Mouse (Mus musculus): Measurements from ENCODE around the gene Psmb7. TPM values are rescaled to one million over a fixed set of nuclear protein-coding genes. Genes with fewer than 3 reads are reported as not detected.

Gene Psmb7
- polyA plus RNA-seq, 1 experiment from 2014 or later, result 272 TPM

- no peak overlapping the region for H3K9ac ChIP-seq
- no peak overlapping the region for H3K4me2 ChIP-seq (replicated peaks)
- H3K4me3 ChIP-seq, result no peak overlapping the region
- H3K27me3 ChIP-seq, result no peaks in the 10 kb centered on the region
- H3K27ac ChIP-seq, result no peak overlapping the region
- no peaks in the 10 kb centered on the region for H3K4me1 ChIP-seq
- ATAC-seq (ENCODE audit: low FRiP score), result no peak
- peaks cover 75% of the 10 kb centered on the region for H3K36me3 ChIP-seq
- no peaks in the 10 kb centered on the region for H3K9me3 ChIP-seq (replicated peaks)
- WGBS, result 84% methylated on average over 2 of the region's 2 CpGs
Observed at GRCm38 (mm10) chr2:38630574-38630973, 13.3 kb downstream of the Psmb7 start.

- Histone ChIP-seq H3K4me3 (no peak overlapping the region), H3K27me3 (no peaks in the 10 kb centered on the region), H3K4me2 (replicated peaks) (no peak overlapping the region), H3K27ac (no peak overlapping the region), H3K36me3 (peaks cover 64% of the 10 kb centered on the region), H3K9me3 (replicated peaks) (no peaks in the 10 kb centered on the region), H3K9ac (0 out of 2 replicates have a peak overlapping the region, but pooled peaks have one; percentile 27), H3K4me1 (no peaks in the 10 kb centered on the region)
- WGBS, result 97% methylated on average over 3 of the region's 3 CpGs
- ATAC-seq (ENCODE audit: low FRiP score), result no peak
Observed at GRCm38 (mm10) chr2:38629451-38629850, 14.4 kb downstream of the Psmb7 start.

- Histone ChIP-seq H3K4me1 (no peaks in the 10 kb centered on the region), H3K36me3 (peaks cover 57% of the 10 kb centered on the region), H3K4me2 (replicated peaks) (no peak overlapping the region), H3K9me3 (replicated peaks) (no peaks in the 10 kb centered on the region), H3K27me3 (no peaks in the 10 kb centered on the region), H3K4me3 (no peak overlapping the region), H3K9ac (no peak overlapping the region), H3K27ac (no peak overlapping the region)
- 94% methylated on average over 4 of the region's 4 CpGs for WGBS
- no peak for ATAC-seq (ENCODE audit: low FRiP score)
Observed at GRCm38 (mm10) chr2:38628801-38629200, 15.1 kb downstream of the Psmb7 start.

GRCm38 (mm10) chr2:38623821-38624590, 19.9 kb downstream of the Psmb7 start:
- H3K4me1 ChIP-seq, result peaks cover 21% of the 10 kb centered on the region
- 94% methylated on average over 8 of the region's 8 CpGs for WGBS
- no peak overlapping the region for H3K9ac ChIP-seq
- no peak overlapping the region for H3K4me2 ChIP-seq (replicated peaks)
- no peaks in the 10 kb centered on the region for H3K9me3 ChIP-seq (replicated peaks)
- H3K4me3 ChIP-seq, result no peak overlapping the region
- ATAC-seq (ENCODE audit: low FRiP score), result no peak
- no peaks in the 10 kb centered on the region for H3K27me3 ChIP-seq
- H3K36me3 ChIP-seq, result peaks cover 15% of the 10 kb centered on the region
- H3K27ac ChIP-seq, result no peak overlapping the region

- peaks cover 9% of the 10 kb centered on the region for H3K36me3 ChIP-seq
- no peak for ATAC-seq (ENCODE audit: low FRiP score)
- no peak overlapping the region for H3K4me3 ChIP-seq
- no peaks in the 10 kb centered on the region for H3K27me3 ChIP-seq
- H3K4me1 ChIP-seq, result peaks cover 21% of the 10 kb centered on the region
- 94% methylated on average over 3 of the region's 3 CpGs for WGBS
- H3K9ac ChIP-seq, result no peak overlapping the region
- H3K4me2 ChIP-seq (replicated peaks), result no peak overlapping the region
- no peaks in the 10 kb centered on the region for H3K9me3 ChIP-seq (replicated peaks)
- no peak overlapping the region for H3K27ac ChIP-seq
Observed at GRCm38 (mm10) chr2:38623411-38623810, 20.5 kb downstream of the Psmb7 start.

GRCm38 (mm10) chr2:38621610-38622021, 22.3 kb downstream of the Psmb7 start:
- Histone ChIP-seq H3K36me3 (peaks cover 7% of the 10 kb centered on the region; the same call in 1 of the 2 replicates), H3K27ac (peak overlapping the region; percentile 86), H3K9me3 (replicated peaks) (no peaks in the 10 kb centered on the region), H3K4me1 (peaks cover 25% of the 10 kb centered on the region), H3K9ac (no peak overlapping the region), H3K27me3 (no peaks in the 10 kb centered on the region), H3K4me3 (no peak overlapping the region), H3K4me2 (replicated peaks) (no peak overlapping the region)
- ATAC-seq (ENCODE audit: low FRiP score), result peak; percentile 92
- WGBS, result 45% methylated on average over 6 of the region's 6 CpGs

- ATAC-seq (ENCODE audit: low FRiP score), result peak; percentile 33; the same call in 1 of the 2 replicates
- Histone ChIP-seq H3K27ac (peak overlapping the region; percentile 86), H3K9me3 (replicated peaks) (no peaks in the 10 kb centered on the region), H3K4me3 (no peak overlapping the region), H3K4me1 (peaks cover 31% of the 10 kb centered on the region), H3K9ac (no peak overlapping the region), H3K36me3 (peaks cover 3% of the 10 kb centered on the region; the same call in 1 of the 2 replicates), H3K27me3 (no peaks in the 10 kb centered on the region), H3K4me2 (replicated peaks) (no peak overlapping the region)
- 83% methylated on average over 4 of the region's 4 CpGs for WGBS
Observed at GRCm38 (mm10) chr2:38621076-38621475, 22.8 kb downstream of the Psmb7 start.

GRCm38 (mm10) chr2:38619777-38620176, 24.1 kb downstream of the Psmb7 start:
- Histone ChIP-seq H3K36me3 (peaks cover 3% of the 10 kb centered on the region; the same call in 1 of the 2 replicates), H3K27ac (no peak overlapping the region), H3K27me3 (no peaks in the 10 kb centered on the region), H3K4me2 (replicated peaks) (no peak overlapping the region), H3K9ac (no peak overlapping the region), H3K9me3 (replicated peaks) (no peaks in the 10 kb centered on the region), H3K4me3 (no peak overlapping the region), H3K4me1 (peaks cover 44% of the 10 kb centered on the region)
- no peak for ATAC-seq (ENCODE audit: low FRiP score)
- 94% methylated on average over 4 of the region's 4 CpGs for WGBS

GRCm38 (mm10) chr2:38616956-38617872, 26.7 kb downstream of the Psmb7 start:
- Histone ChIP-seq H3K4me1 (peaks cover 42% of the 10 kb centered on the region), H3K4me2 (replicated peaks) (no peak overlapping the region), H3K9ac (no peak overlapping the region), H3K36me3 (peaks cover 8% of the 10 kb centered on the region), H3K27me3 (no peaks in the 10 kb centered on the region), H3K9me3 (replicated peaks) (no peaks in the 10 kb centered on the region), H3K27ac (no peak overlapping the region), H3K4me3 (no peak overlapping the region)
- no peak for ATAC-seq (ENCODE audit: low FRiP score)
- WGBS, result 83% methylated on average over 5 of the region's 5 CpGs

- H3K27ac ChIP-seq, result peak overlapping the region; percentile 73
- no peaks in the 10 kb centered on the region for H3K9me3 ChIP-seq (replicated peaks)
Observed at GRCm38 (mm10) chr2:38616072-38616471, 27.8 kb downstream of the Psmb7 start.

GRCm38 (mm10) chr2:38614437-38614836, 29.4 kb downstream of the Psmb7 start:
- Histone ChIP-seq H3K36me3 (peaks cover 8% of the 10 kb centered on the region), H3K4me3 (no peak overlapping the region), H3K9me3 (replicated peaks) (no peaks in the 10 kb centered on the region), H3K27me3 (no peaks in the 10 kb centered on the region), H3K27ac (peak overlapping the region; percentile 73), H3K4me1 (peaks cover 35% of the 10 kb centered on the region), H3K9ac (no peak overlapping the region), H3K4me2 (replicated peaks) (no peak overlapping the region)
- ATAC-seq (ENCODE audit: low FRiP score), result 0 out of 2 replicates have a peak, but pooled peaks have one; percentile 33
- 72% methylated on average over 6 of the region's 6 CpGs for WGBS

More at GRCm38 (mm10) chr2:38616072-38616471, 27.8 kb downstream of the Psmb7 start:
- no peak overlapping the region for H3K9ac ChIP-seq
- peaks cover 8% of the 10 kb centered on the region for H3K36me3 ChIP-seq
- H3K4me3 ChIP-seq, result no peak overlapping the region
- ATAC-seq (ENCODE audit: low FRiP score), result no peak
- H3K4me2 ChIP-seq (replicated peaks), result no peak overlapping the region
- no peaks in the 10 kb centered on the region for H3K27me3 ChIP-seq
- WGBS, result 46% methylated on average over 4 of the region's 4 CpGs
- peaks cover 31% of the 10 kb centered on the region for H3K4me1 ChIP-seq

- no peak overlapping the region for H3K4me3 ChIP-seq
- H3K4me2 ChIP-seq (replicated peaks), result no peak overlapping the region
- no peaks in the 10 kb centered on the region for H3K27me3 ChIP-seq
- peaks cover 8% of the 10 kb centered on the region for H3K36me3 ChIP-seq
- peaks cover 44% of the 10 kb centered on the region for H3K4me1 ChIP-seq
- H3K27ac ChIP-seq, result no peak overlapping the region
- no peak overlapping the region for H3K9ac ChIP-seq
- 90% methylated on average over 3 of the region's 3 CpGs for WGBS
- ATAC-seq (ENCODE audit: low FRiP score), result no peak
- no peaks in the 10 kb centered on the region for H3K9me3 ChIP-seq (replicated peaks)
Observed at GRCm38 (mm10) chr2:38613576-38613975, 30.3 kb downstream of the Psmb7 start.
